Mouse (Mus musculus): Measurements from ENCODE around the gene Slc39a13. TPM values are rescaled to one million over a fixed set of nuclear protein-coding genes. Genes with fewer than 3 reads are reported as not detected.

Slc39a13 gene
- total RNA-seq, 2 experiments from 2014 or later = 33.7 to 37.3 TPM

- no peak for DNase-seq (ENCODE audit: low spot score in 2 of 2)
- Histone ChIP-seq H3K27ac (no peak overlapping the region), H3K4me3 (no peak overlapping the region)
- TF ChIP-seq CTCF (conservative IDR thresholded peaks at IDR 0.05) = no peak
Measured at GRCm38 (mm10) chr2:91085494-91086391, 15.5 kb upstream of the Slc39a13 start.

GRCm38 (mm10) chr2:91084179-91084820 lies 14.1 kb upstream of the Slc39a13 start:
- peak overlapping the region; percentile 68 for H3K27ac ChIP-seq
- no peak overlapping the region for H3K4me3 ChIP-seq
- DNase-seq (ENCODE audit: low spot score in 2 of 2) = no peak
- TF ChIP-seq CTCF (conservative IDR thresholded peaks at IDR 0.05) = no peak

- no peak for TF ChIP-seq CTCF (conservative IDR thresholded peaks at IDR 0.05)
- H3K27ac ChIP-seq = peak overlapping the region; percentile 68
- H3K4me3 ChIP-seq = no peak overlapping the region
- DNase-seq (ENCODE audit: low spot score in 2 of 2) = no peak
Measured at GRCm38 (mm10) chr2:91083366-91083940, 13.2 kb upstream of the Slc39a13 start.

DNA sequence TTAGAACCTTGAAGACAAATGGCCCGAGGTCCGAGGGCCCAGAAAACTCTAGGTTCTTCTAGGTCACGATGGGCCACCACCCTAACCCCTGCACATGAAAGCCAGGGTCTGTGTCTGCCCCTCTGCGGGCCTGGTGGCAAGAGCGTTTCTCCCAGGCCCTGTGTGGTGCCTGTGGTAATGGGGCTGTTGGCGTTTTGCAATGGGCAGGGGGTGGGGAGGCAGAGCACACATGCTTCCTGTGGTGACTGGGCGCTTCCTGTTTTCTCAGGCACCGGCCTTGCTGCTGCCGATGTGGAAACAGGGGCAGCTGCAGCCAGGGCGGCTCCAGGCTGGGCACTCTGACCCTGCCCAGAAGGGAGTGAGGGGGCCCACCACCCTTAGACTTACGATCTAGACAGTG lies 12.6 kb upstream of the Slc39a13 start:
- no peak overlapping the region for H3K4me3 ChIP-seq
- TF ChIP-seq CTCF (conservative IDR thresholded peaks at IDR 0.05) = no peak
- DNase-seq (ENCODE audit: low spot score in 2 of 2) = no peak
- peak overlapping the region; percentile 68 for H3K27ac ChIP-seq

- Histone ChIP-seq H3K27ac (peak within 1 kb of the TSS; percentile 68), H3K4me3 (no peak within 1 kb of the TSS)
- TF ChIP-seq CTCF (conservative IDR thresholded peaks at IDR 0.05) = no peak
- no peak for DNase-seq (ENCODE audit: low spot score in 2 of 2)
Measured at GRCm38 (mm10) chr2:91081775-91082695, 11.8 kb upstream of the Slc39a13 start, which contains the start of gene Spi1. Spi1 (plus strand) TSS chr2:91082390.

- no peak overlapping the region for H3K27ac ChIP-seq
- no peak for TF ChIP-seq CTCF (conservative IDR thresholded peaks at IDR 0.05)
- no peak overlapping the region for H3K4me3 ChIP-seq
- no peak for DNase-seq (ENCODE audit: low spot score in 2 of 2)
Measured at GRCm38 (mm10) chr2:91080784-91081513, 10.7 kb upstream of the Slc39a13 start.

GRCm38 (mm10) chr2:91079026-91079384 lies 8.8 kb upstream of the Slc39a13 start:
- Histone ChIP-seq H3K4me3 (peak overlapping the region; percentile 46), H3K27ac (no peak overlapping the region)
- TF ChIP-seq CTCF (conservative IDR thresholded peaks at IDR 0.05) = no peak
- no peak for DNase-seq (ENCODE audit: low spot score in 2 of 2)

GRCm38 (mm10) chr2:91078314-91079025 lies 8.3 kb upstream of the Slc39a13 start:
- TF ChIP-seq CTCF (conservative IDR thresholded peaks at IDR 0.05) = no peak
- peak overlapping the region; percentile 46 for H3K4me3 ChIP-seq
- DNase-seq (ENCODE audit: low spot score in 2 of 2) = no peak
- no peak overlapping the region for H3K27ac ChIP-seq

GRCm38 (mm10) chr2:91077957-91078313 lies 7.7 kb upstream of the Slc39a13 start:
- DNase-seq (ENCODE audit: low spot score in 2 of 2) = no peak
- no peak for TF ChIP-seq CTCF (conservative IDR thresholded peaks at IDR 0.05)
- Histone ChIP-seq H3K4me3 (no peak overlapping the region), H3K27ac (no peak overlapping the region)

DNA sequence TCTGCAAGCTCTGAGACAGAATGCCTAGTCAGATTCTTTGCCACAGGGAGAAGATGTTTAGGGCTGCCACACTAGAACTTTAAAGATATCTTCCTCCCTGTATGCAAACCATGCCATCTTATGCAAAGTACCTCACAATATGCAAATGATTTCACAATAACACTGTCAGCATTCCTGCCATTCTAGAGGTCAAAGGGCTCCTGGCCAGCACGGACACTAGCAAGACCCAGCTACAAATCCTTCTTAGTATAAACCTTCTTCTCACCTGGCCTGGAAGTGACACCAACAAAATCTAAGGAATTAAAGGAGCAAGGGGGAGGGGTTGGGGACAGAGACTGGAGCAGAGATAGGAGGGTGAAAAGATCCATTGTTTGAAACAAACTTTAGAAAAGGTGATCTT lies 1.9 kb upstream of the Slc39a13 start:
- Histone ChIP-seq H3K27ac (no peak overlapping the region), H3K4me3 (no peak overlapping the region)
- no peak for TF ChIP-seq CTCF (conservative IDR thresholded peaks at IDR 0.05)
- no peak for DNase-seq (ENCODE audit: low spot score in 2 of 2)

DNA sequence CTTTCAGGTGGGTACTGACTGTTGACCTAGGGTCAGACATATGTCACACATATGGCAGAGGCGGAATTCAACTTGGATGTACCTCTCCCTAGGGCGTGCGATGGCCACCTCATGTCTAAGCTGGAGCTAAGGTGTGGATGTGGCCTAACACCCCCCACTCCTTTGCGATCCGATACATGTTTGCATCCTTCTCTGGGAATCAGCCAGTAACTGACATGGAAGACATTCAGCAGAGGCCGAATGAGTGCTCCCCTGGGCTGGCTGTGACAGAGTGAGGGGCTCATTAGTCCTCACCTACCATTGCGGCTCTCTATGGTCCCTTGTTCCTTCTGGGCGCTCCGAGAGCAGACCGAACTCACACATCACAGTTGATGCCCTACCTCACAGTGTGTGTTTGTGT lies 842 bp upstream of the Slc39a13 start:
- TF ChIP-seq CTCF (conservative IDR thresholded peaks at IDR 0.05) = no peak
- peak overlapping the region; percentile 84 for H3K27ac ChIP-seq
- H3K4me3 ChIP-seq = peak overlapping the region; percentile 89; the same call in 1 of the 2 replicates
- DNase-seq (ENCODE audit: low spot score in 2 of 2) = no peak
